In genomic region chrX:110802502-110802901, GRCm38 (mm10) we compare ENCODE assay signal across 30 mouse cellular contexts. TPM values are rescaled to one million over a fixed set of nuclear protein-coding genes. Genes with fewer than 3 reads are reported as not detected.
DNase-seq lines count a peak whose midpoint lies in the region; ATAC-seq and TF ChIP-seq lines count a peak whose summit lies in the region.
"Had no signal": no experiment of that assay in that cellular context is flagged by ENCODE, and none has a peak within 500 bp of the region (broad histone marks: within the 10 kb centered on the region; RNA-seq: fewer than 3 reads in every experiment).

No protein-coding gene starts in this region.

- no peak overlapping the region for H3K27ac ChIP-seq in hindbrain, embryonic 11.5 days (ENCODE audit: low read depth, low read length)
- no peak overlapping the region for H3K27ac ChIP-seq in hindbrain, postnatal 0 days
- H3K27ac ChIP-seq in forebrain, embryonic 14.5 days (ENCODE audit: low read depth, low read length) = no peak overlapping the region
- 0 out of 2 replicates have a peak overlapping the region, but pooled peaks have one; percentile 32 for H3K27ac ChIP-seq in midbrain, embryonic 14.5 days (replicated peaks; ENCODE audit: low read depth, low read length)
- H3K27ac ChIP-seq: gastrocnemius, adult 2 months; hindbrain, embryonic 10.5 days; kidney, embryonic 15.5 days; liver, embryonic 15.5 days; stomach, embryonic 15.5 days had no signal

- H3K36me3 ChIP-seq in hindbrain, embryonic 11.5 days (ENCODE audit: control insufficient read depth, insufficient read depth, low read length) = no peaks in the 10 kb centered on the region
- H3K36me3 ChIP-seq in hindbrain, postnatal 0 days (ENCODE audit: insufficient read depth, low read length) = no peaks in the 10 kb centered on the region
- no peaks in the 10 kb centered on the region for H3K36me3 ChIP-seq in forebrain, embryonic 14.5 days (ENCODE audit: control insufficient read depth, insufficient read depth, low read length)
- no peaks in the 10 kb centered on the region for H3K36me3 ChIP-seq in midbrain, embryonic 14.5 days (ENCODE audit: control insufficient read depth, insufficient read depth, low read length)
- H3K36me3 ChIP-seq: heart, embryonic 12.5 days; hindbrain, embryonic 10.5 days; kidney, embryonic 15.5 days; liver, embryonic 15.5 days; stomach, embryonic 15.5 days had no signal

- no peak for TF ChIP-seq CTCF in hindbrain, postnatal 0 days (IDR thresholded peaks at IDR 0.05; ENCODE audit: low read depth)

- H3K9ac ChIP-seq in hindbrain, embryonic 11.5 days (ENCODE audit: low read depth, low read length) = no peak overlapping the region
- no peak overlapping the region for H3K9ac ChIP-seq in hindbrain, postnatal 0 days (replicated peaks; ENCODE audit: low read length)
- no peak overlapping the region for H3K9ac ChIP-seq in forebrain, embryonic 14.5 days (ENCODE audit: low read length)
- no peak overlapping the region for H3K9ac ChIP-seq in midbrain, embryonic 14.5 days (replicated peaks; ENCODE audit: low read length)
- H3K9ac ChIP-seq: heart, embryonic 12.5 days; kidney, embryonic 15.5 days; liver, embryonic 15.5 days; lung, embryonic 14.5 days; stomach, embryonic 15.5 days had no signal

- 48% methylated on average over 2 of the region's 2 CpGs for WGBS in hindbrain, embryonic 11.5 days
- 42% methylated on average over 2 of the region's 2 CpGs for WGBS in hindbrain, postnatal 0 days
- WGBS in forebrain, embryonic 14.5 days = 44% methylated on average over 2 of the region's 2 CpGs
- WGBS in midbrain, embryonic 14.5 days = 22% methylated on average over 2 of the region's 2 CpGs

- no peak for DNase-seq in hindbrain, embryonic 11.5 days (ENCODE audit: low spot score)
- no peak for DNase-seq in hindbrain, postnatal 0 days (ENCODE audit: low spot score)
- DNase-seq in ES-CJ7 (ENCODE audit: low read depth, low spot score) (peak; percentile 7), liver (no peak)
- DNase-seq in forebrain, embryonic 14.5 days (ENCODE audit: low spot score) = no peak
- peak; percentile 71 for DNase-seq in midbrain, embryonic 14.5 days
- DNase-seq in Muller cell, postnatal 12 days (ENCODE audit: inconsistent ontology term) = no peak
- no peak for DNase-seq in thymus, postnatal 14 days
- DNase-seq: adrenal gland, postnatal 25 days; cerebellum, adult 18-20 months; cerebellum, postnatal 10 days; gastrocnemius, adult 2 months; gastrocnemius, postnatal 36 days; heart, adult 18-20 months; kidney, adult 18-20 months; kidney, postnatal 25 days; lung, embryonic 14.5 days; lung, postnatal 14 days; retina, postnatal 1 day; right cerebral cortex, postnatal 25 days; thymus, postnatal 25 days had no signal

- H3K4me2 ChIP-seq in hindbrain, embryonic 11.5 days (replicated peaks; ENCODE audit: low read depth, low read length) = no peak overlapping the region
- no peak overlapping the region for H3K4me2 ChIP-seq in hindbrain, postnatal 0 days (ENCODE audit: low read depth, low read length)
- H3K4me2 ChIP-seq in forebrain, embryonic 14.5 days (ENCODE audit: low read length) = no peak overlapping the region
- no peak overlapping the region for H3K4me2 ChIP-seq in midbrain, embryonic 14.5 days (ENCODE audit: low read length)
- H3K4me2 ChIP-seq: heart, embryonic 12.5 days; kidney, embryonic 15.5 days; liver, embryonic 15.5 days; lung, embryonic 14.5 days; stomach, embryonic 15.5 days had no signal

- H3K4me3 ChIP-seq in hindbrain, embryonic 11.5 days (ENCODE audit: low read depth, low read length) = no peak overlapping the region
- H3K4me3 ChIP-seq in hindbrain, postnatal 0 days (ENCODE audit: low read length) = no peak overlapping the region
- H3K4me3 ChIP-seq in forebrain, embryonic 14.5 days (ENCODE audit: low read depth, low read length) = no peak overlapping the region
- H3K4me3 ChIP-seq in midbrain, embryonic 14.5 days (replicated peaks; ENCODE audit: low read depth, low read length) = no peak overlapping the region
- H3K4me3 ChIP-seq: erythroblast, embryonic 14.5 days; gastrocnemius, adult 2 months; heart, embryonic 12.5 days; hindbrain, embryonic 10.5 days; kidney, embryonic 15.5 days; liver, embryonic 15.5 days; stomach, embryonic 15.5 days had no signal

- no peaks in the 10 kb centered on the region for H3K9me3 ChIP-seq in hindbrain, embryonic 11.5 days (ENCODE audit: control insufficient read depth, low read length)
- H3K9me3 ChIP-seq in hindbrain, postnatal 0 days (ENCODE audit: low read length) = no peaks in the 10 kb centered on the region
- no peaks in the 10 kb centered on the region for H3K9me3 ChIP-seq in forebrain, embryonic 14.5 days (replicated peaks; ENCODE audit: control insufficient read depth, low read length)
- H3K9me3 ChIP-seq in midbrain, embryonic 14.5 days (ENCODE audit: control insufficient read depth, low read length) = no peaks in the 10 kb centered on the region
- H3K9me3 ChIP-seq: heart, embryonic 12.5 days; hindbrain, embryonic 10.5 days; kidney, embryonic 15.5 days; liver, embryonic 15.5 days; stomach, embryonic 15.5 days had no signal

- ATAC-seq in hindbrain, embryonic 11.5 days (ENCODE audit: low FRiP score) = peak; percentile 57; the same call in 1 of the 2 replicates
- no peak for ATAC-seq in hindbrain, postnatal 0 days
- peak; percentile 77 for ATAC-seq in forebrain, embryonic 14.5 days
- ATAC-seq in midbrain, embryonic 14.5 days (ENCODE audit: low FRiP score, low TSS enrichment) = peak; percentile 92

- no peaks in the 10 kb centered on the region for H3K27me3 ChIP-seq in hindbrain, embryonic 11.5 days (ENCODE audit: control insufficient read depth, insufficient read depth, low read length)
- H3K27me3 ChIP-seq in hindbrain, postnatal 0 days (ENCODE audit: insufficient read depth, low read length) = no peaks in the 10 kb centered on the region
- no peaks in the 10 kb centered on the region for H3K27me3 ChIP-seq in forebrain, embryonic 14.5 days (replicated peaks; ENCODE audit: control insufficient read depth, insufficient read depth, low read length)
- H3K27me3 ChIP-seq in midbrain, embryonic 14.5 days (ENCODE audit: control insufficient read depth, insufficient read depth, low read length) = no peaks in the 10 kb centered on the region
- H3K27me3 ChIP-seq: heart, embryonic 12.5 days; kidney, embryonic 15.5 days; liver, embryonic 15.5 days; stomach, embryonic 15.5 days had no signal

- H3K4me1 ChIP-seq in hindbrain, embryonic 11.5 days (replicated peaks; ENCODE audit: control insufficient read depth, insufficient read depth, low read length) = no peaks in the 10 kb centered on the region
- no peaks in the 10 kb centered on the region for H3K4me1 ChIP-seq in hindbrain, postnatal 0 days (ENCODE audit: insufficient read depth, low read length)
- no peaks in the 10 kb centered on the region for H3K4me1 ChIP-seq in forebrain, embryonic 14.5 days (ENCODE audit: control insufficient read depth, insufficient read depth, low read length)
- H3K4me1 ChIP-seq in midbrain, embryonic 14.5 days (ENCODE audit: control insufficient read depth, insufficient read depth, low read length) = no peaks in the 10 kb centered on the region
- H3K4me1 ChIP-seq: heart, embryonic 12.5 days; hindbrain, embryonic 10.5 days; kidney, embryonic 15.5 days; liver, embryonic 15.5 days; stomach, embryonic 15.5 days had no signal

RNA-seq across cellular contexts. Expression of gene Pou3f4, which starts 11.6 kb away (rescaled TPM):
- 18.1 and 28.1 TPM in 2 replicates for polyA plus RNA-seq in hindbrain, embryonic 11.5 days (2014; fragmentation: Nextera tagmentation; extraction: Ambion mirVana)
- 14.9 and 19.3 TPM in 2 replicates for total RNA-seq in hindbrain, postnatal 0 days (2014; rRNA removed)
- 5.1 and 5.5 TPM in 2 replicates for polyA plus RNA-seq in hindbrain, postnatal 0 days (2015; fragmentation: Nextera tagmentation; extraction: Ambion mirVana)
- polyA plus RNA-seq in forebrain, embryonic 14.5 days (2014; fragmentation: Nextera tagmentation; extraction: Ambion mirVana) = 16.3 and 18.2 TPM in 2 replicates
- polyA plus RNA-seq in midbrain, embryonic 14.5 days (2014; fragmentation: Nextera tagmentation; extraction: Ambion mirVana) = 36.5 and 47.2 TPM in 2 replicates
- total RNA-seq: adrenal gland, adult 18-20 months; adrenal gland, postnatal 25 days; common myeloid progenitor, adult 5-6 weeks; gastrocnemius, adult 2 months; gastrocnemius, postnatal 36 days; heart, adult 18-20 months; liver, adult 2 months had no signal
- polyA plus RNA-seq: erythroblast, embryonic 14.5 days; liver, adult 2 months; liver, embryonic 15.5 days; lung, embryonic 14.5 days had no signal

Comparison
In these comparisons a context has a peak if more than half of its experiments do, and no peak if none do; other contexts are left out.
1. DNase-seq: peak in ES-CJ7 (single experiment) and midbrain, embryonic 14.5 days (single experiment); none in hindbrain, embryonic 11.5 days (single experiment), hindbrain, postnatal 0 days (single experiment), forebrain, embryonic 14.5 days (single experiment), liver (single experiment), Muller cell, postnatal 12 days (single experiment) and thymus, postnatal 14 days (single experiment).